Mouse (Mus musculus): ENCODE data around the gene Sgip1.

The Sgip1 gene

DNA sequence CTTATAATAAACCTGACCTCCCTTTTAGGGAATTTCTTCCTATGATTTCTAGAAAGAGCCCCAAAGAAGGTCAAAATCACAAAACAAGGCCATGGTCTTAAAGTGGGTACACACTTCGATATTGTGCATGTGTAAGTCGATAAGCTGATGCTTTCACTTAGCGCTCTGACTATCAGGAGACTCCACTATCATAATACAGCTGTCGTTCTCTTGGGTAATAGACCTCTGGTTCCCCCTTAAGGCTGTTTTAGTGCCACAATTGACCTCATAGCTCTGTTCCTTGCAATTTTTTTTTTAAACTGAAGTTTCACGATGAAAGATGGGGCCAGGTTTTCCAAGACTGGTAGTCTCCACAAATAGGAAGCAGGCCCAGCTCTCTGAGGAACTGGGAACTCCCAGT lies 238.3 kb downstream of the Sgip1 start:
- DNase-seq = no peak

DNA sequence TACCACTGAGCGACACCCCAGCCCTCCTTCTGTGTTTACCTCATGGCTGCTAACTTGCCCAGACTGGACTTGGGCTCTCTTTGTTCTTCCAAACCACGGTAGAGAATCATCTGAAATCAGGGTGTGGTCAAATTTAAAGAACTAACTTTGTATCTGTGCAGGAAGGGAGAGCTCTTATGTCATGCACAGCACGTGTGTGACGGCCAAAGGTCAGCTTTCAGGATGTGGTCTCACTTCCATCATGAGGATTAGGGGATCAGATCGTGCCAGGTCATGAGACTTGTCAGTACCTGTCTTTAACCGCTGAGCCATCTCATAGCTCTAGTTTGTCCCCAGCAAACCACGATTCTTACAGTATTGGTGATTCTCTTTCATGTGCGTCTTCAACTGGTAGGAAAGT lies 240.6 kb downstream of the Sgip1 start:
- DNase-seq = no peak

DNA sequence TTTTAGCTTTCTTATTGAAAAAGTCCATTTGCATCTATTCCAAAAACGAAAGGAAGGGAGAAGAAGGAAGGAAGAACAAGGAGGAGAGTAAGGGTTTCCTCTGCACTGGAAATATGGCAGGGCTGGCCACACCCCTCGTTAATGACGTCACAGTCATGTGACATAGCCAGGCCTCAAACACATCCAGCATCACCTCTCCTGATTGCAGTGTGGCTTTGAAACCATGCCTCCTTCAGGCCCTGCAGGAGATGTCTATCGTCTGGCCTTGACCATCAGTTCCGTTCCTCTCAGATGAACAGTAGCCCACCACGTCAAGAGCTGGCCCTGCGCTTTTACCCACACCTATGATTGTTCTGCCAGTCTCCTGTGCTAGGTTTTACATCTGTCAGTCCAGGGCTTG lies 245.1 kb downstream of the Sgip1 start:
- no peak for DNase-seq

DNA sequence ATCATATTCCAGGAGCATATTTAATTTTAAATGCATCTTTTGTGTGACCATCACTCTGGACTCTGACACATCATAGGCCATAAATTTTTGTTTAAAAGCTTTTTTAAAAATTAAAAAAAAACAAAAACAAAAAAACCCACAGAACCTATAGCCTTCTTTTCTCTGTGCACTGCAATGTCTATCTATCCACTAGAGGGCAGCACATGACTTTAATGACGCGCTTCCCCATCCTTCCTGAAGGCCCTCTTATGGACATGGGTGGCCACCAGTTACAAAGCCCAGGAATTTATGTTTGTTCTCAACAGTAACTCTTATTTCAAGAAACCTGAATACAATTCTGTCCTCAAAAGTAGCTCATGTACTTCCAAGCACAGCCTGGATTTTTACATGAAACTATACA lies 245.8 kb downstream of the Sgip1 start:
- peak; percentile 24 for DNase-seq

DNA sequence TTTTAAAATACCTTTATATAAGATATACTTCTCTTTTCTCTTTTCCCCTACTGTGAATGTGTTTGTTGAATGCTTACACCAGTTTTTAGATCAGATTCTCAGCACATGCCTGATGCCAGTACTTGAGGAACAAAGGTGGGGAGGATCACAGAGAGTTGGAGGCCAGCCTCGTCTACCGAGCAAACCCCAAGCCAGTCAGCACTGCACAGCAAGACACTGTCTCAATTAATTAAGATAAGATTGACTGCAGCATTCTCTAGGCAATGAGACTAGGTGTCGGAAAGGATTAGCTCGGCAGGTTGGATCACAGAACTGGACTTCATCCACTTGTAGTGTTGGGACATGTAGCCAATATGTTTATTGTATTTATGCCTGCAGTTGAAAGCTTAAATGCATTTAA lies 246.2 kb downstream of the Sgip1 start:
- no peak for DNase-seq

DNA sequence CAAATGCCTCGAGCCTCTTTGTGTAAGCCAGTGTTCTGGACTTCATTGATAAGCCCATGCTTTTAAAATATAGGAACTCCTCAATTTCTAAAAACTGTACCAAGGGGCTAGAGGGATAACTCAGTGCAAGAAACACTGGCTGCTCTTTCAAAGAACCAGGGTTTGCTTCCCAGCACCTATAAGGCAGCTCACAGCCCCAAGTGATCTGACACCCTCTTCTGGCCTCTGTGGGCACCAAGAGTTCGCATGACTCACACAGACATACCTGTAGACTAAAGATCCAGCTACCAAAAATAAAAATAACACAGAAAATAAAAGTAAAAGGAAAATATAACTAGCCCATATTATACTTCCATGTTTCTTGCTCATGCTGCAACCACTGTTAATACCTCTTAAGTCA lies 246.7 kb downstream of the Sgip1 start:
- no peak for DNase-seq

DNA sequence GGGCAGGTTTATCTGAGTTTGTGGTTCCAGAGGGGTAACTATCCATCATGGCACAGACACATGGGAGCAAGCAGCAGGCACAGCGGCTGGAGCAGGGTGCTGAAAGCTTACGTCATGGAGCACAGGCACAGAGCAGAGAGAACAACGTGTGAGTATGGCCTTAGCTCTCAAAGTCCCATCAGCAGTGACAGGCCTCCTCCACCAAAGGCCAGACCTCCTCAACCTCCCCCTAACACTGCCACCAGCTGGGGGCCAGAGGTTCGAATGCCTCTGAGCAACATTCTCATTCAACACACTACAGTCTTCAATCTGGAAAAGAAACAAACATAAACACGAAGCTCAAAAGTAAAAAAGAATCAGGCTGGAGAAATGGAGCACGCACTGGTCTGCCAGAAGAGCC lies 247.4 kb downstream of the Sgip1 start:
- no peak for DNase-seq

DNA sequence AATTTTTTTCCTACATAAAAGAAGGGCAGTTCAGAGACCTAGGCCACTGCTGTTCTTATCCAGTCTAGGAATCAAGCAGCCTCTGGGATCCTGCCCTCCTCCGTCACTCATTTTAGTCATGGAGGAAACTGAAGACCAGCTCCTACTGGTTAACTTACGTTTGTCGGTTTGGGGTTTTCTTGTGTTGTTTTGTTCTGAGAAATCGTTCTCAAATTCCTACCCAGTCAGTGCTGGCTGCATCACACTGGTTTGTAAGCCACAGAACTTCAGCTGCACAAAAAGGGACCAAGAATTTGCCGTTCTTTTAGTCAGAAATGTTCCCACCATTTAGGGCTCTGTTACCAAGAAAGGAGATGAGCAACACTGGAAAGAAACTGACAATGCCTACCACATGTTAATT lies 248.3 kb downstream of the Sgip1 start:
- DNase-seq = no peak

DNA sequence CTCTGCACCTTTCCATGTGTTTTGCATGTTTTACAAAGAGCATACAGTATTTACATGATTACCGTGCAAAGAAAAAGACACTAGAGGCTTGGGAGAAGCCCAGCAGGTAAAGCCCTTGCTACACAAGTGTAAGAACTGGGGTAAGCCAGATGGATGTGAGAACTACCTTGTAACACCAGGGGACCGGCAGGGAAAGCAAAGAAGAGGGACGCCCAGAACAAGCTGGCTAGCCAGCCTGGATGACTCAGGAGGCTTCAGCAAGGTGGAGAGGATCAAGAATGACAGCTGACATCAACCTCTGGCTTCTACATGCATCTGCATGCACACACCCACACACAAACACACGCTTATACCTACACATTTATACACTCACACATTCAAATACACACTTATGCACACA lies 248.9 kb downstream of the Sgip1 start:
- no peak for DNase-seq

DNA sequence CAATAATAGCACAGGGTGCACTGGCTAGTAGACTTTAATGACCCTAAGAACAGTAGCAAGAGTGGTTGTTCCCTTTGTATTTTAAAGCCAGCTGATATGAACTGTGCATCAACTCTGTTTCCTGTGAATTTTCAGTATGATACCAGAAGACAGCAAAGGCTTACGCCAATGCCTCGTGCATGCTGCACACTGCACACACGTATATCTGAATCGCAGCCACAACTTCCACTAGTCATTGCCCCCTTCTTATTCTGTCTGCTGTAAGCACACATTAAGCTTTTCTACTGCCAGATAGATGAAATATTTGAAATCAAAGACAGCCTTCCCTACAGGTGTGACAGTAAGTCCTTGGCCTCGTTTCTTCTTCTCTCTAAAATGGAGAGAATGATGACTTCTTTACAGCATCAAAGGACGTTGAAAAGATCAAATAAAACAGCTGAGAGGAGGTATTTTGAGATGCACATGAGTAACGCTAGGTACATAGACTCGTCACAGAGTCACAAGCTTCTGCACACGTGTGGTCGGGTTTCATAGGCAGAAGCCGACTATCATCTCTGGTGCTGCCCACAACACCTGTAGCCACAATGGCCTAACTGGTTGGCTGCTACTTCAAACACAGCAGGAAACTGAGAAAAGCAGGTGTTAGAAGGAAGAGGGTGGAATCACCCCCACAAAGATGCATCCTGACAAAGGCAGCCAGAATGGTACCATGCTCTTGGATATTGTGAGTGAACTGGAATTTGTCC lies 249.7 kb downstream of the Sgip1 start:
- no peak for DNase-seq

DNA sequence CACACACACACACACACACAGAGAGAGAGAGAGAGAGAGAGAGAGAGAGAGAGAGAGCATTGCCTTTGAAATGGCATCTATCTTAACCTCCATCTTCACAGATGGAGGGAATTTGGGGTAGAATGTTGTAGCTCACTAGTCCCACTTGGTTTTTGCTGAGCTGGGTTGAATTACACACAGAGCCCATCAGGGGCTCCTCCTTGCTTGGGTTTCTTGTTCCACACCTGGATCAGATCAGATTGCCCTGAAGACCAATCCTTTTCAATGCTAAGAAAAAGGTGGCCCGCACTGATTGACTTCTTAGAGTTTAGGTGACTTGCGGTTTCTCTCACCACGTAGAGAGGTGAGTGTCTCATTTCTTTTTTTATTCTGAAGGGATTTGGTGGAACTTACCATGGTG lies 250.6 kb downstream of the Sgip1 start:
- DNase-seq = no peak

DNA sequence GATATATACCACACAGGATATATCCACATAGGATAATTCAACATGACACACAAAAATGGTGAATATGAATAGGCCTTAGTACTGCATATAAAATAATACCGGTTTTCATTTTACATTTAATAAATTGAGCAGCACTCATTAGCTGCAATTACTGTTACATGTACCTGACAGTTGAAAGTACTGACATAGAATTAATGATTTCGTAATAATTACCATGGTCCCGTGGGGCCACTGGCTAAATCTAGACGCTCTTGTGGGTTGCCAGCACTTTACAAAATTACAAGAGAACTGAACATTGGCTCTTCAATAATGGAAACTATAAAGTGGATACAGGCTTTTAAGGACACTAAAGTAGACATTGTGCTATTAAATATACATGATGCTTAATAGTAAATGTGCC lies 263.6 kb downstream of the Sgip1 start:
- DNase-seq = no peak

DNA sequence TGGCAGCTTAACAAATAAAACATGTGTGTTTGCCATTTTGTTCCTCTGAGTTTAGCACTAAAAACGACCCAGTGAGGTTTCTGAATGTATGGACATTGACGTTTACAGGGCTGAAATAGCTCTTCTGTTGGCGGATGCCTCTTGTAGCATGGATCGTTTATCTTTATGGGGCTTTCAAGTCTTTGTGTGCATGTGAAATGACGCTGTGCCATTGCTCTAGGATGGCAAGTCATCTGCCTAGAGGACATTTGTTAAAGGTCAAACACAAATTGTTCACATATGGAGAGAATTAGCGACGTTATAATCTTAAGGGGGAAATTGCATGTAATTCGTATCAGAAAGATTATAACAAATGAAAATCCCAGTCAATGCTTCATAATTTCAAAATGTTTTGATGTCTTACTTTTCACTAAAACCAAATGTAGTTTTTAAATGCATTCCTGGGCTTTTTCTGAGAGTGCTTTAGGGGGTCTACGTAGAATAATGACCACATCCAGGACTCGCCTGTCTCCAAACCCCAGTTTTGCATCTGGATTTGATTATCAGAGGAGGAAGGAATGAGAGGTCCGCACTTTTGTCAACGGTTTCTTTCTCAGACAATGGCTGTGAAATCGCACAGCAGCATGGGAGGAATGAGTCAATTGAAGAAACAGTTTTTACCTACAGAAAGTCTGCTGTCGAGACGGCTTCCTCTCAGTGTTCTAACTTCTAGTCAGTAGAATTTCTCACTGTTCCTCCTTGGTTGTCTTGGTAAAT lies 264.3 kb downstream of the Sgip1 start:
- DNase-seq = no peak

DNA sequence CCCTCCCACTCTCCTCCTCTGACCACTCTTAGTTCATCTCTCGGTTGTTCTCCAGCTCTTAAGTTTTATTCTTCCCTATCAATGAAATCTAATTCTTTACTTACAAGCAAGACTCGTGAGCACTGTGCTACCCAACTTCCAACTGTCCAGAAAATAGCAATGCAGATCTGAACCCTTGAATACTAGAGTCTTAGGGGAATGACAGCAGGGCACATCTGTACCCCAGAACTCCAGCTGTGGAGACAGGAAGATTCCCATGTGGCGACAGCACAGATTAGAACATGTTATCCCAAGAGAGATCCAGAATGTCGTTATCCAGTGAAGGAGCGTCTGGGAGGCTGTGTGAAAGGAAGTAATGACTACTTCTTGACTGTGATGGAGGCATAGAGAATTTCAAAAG lies 265.2 kb downstream of the Sgip1 start:
- DNase-seq = no peak

DNA sequence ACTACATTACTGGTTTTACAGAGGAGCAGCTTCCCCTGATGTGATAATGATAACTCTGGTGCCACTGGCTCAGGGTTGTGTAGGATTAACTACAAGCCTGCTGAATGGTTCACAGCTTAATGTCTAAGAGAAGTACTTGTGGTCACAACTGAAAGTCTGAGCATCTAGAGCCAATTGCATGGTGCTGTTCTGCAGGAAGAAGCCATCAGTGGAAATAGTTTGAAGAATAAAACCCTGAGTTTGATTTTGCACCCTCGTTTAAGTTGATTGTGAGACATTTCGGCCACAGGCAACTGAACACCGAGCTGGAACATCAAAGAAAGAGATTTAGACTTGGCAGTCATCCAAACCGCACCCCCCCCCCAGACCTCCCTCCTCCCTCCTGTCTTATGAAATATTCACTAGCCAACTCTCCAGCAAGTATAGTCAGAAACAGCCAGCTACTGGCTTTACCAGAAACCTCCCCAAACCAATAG lies 265.9 kb downstream of the Sgip1 start:
- no peak for DNase-seq

DNA sequence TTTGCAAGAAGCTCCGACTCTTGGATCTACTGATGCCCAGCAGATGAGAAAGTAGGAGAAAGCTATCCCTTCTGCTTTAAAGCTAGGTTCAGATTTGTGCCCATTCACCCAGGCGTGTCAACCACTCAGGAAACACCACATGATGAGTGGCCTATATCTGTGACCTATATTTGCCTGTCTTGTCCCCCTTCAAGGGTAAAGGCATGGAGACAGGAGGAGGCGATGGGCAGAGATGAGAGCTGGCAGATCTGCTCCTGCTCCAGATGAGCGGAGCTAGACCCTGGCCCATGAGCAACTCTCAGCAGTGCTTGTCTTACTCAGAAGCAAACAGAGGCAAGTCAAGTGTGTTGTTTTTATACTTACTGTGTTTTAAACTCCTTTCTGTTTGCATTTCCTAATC lies 269.6 kb downstream of the Sgip1 start:
- DNase-seq = no peak

DNA sequence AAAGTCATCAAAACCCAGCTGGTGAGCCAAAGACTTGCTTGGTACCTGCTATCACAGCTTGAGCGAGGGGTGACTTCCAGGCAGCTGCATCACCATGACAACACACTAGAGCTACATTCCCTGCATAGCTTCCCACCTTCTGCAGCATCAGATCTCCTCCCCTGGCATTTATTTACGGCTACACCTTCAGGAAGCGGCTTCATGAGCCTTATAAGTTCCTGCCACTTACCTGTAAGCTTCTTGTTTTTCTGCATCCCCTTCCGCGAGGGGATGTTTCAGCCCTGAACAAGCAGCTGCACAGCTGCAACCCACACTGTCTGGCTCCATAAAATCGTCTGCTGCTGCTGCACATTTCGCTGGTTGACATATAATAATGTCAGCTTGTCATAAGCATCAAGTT lies 270.7 kb downstream of the Sgip1 start:
- DNase-seq = no peak

DNA sequence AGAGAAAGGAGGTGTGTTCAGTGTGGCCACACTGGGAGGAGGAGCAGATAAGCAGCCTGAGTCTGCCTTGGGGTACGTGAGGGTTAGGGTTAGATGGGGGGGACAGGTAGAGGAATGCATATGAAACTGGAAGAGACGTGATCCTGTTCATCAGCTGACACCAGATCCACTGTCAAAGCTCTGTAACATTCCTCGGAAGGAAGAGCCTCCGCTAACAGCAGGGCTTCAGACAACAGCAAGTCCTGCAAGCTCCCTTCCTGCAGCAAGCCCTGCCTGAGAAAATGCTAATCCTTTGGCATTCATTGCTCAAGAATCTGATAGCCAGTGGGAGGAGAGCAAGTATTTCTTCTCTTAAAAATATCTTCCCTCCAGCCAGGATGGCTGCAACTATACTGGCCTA lies 272.4 kb downstream of the Sgip1 start:
- no peak for DNase-seq
